Mouse (Mus musculus) bone marrow, adult 2 months (tissue): ENCODE data around the gene Clps.

Source experiments
- CTCF ChIP-seq: fragments of 200-500 bp; IDR thresholded peaks from 2 replicates; pipeline ENCODE4 v1.5.1; 2011; ENCODE audit warnings: low read length, control low read depth; ENCODE audit not compliant: control insufficient read depth, insufficient read depth
- POLR2A ChIP-seq: fragments of 200-500 bp; IDR thresholded peaks from 2 replicates; pipeline ENCODE4 v1.6.1; 2011; ENCODE audit warnings: low read depth, mild to moderate bottlenecking, control low read depth, low read length, borderline replicate concordance; ENCODE audit not compliant: control insufficient read depth

DNA sequence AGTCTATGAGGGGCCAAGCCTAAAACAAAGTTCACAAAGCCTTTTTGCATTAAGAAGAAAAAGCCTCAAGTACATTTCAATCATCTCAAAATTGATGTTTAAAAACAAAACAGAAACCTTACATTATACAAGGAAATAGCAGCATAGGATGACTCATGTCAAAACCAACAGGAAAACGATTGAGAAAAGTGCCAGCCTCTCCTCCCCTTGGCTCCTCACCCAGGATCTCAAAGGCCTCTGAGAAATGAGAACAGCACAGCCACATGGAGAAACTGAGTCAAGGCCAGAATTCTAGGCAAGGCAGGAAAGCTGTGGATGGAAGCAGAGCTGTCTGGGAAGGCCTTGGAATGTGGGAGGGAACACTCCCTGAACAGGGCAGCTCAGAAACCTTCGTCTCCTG lies 28.0 kb upstream of the Clps start:
- no peak for TF ChIP-seq CTCF
- TF ChIP-seq POLR2A, result no peak
